Mouse (Mus musculus): ENCODE results near the gene Znrf1. TPM values are rescaled to one million over a fixed set of nuclear protein-coding genes. Genes with fewer than 3 reads are reported as not detected.

Gene Znrf1
- total RNA-seq, 1 experiment: 38.4 TPM

GRCm38 (mm10) chr8:111548201-111548600 lies 12.3 kb downstream of the Znrf1 start:
- Histone ChIP-seq H3K9ac (ENCODE audit: insufficient read depth, low read depth, low read length, poor library complexity, severe bottlenecking) (0 out of 2 replicates have a peak overlapping the region, but pooled peaks have one; percentile 18), H3K4me1 (ENCODE audit: control insufficient read depth in 2 of 2, insufficient read depth in 2 of 2, low read length in 2 of 2, poor library complexity in 1 of 2) (peaks cover 9 to 13% of the 10 kb centered on the region in 2 experiments), H3K36me3 (ENCODE audit: control insufficient read depth, insufficient read depth, low read length, poor library complexity, severe bottlenecking) (no peaks in the 10 kb centered on the region; the same call in 1 of the 2 replicates), H3K9me3 (ENCODE audit: control insufficient read depth, insufficient read depth, low read depth, low read length) (no peaks in the 10 kb centered on the region), H3K27ac (ENCODE audit: insufficient read depth, low read depth, low read length, poor library complexity, severe bottlenecking) (no peak overlapping the region; the same call in 1 of the 2 replicates), H3K4me3 (ENCODE audit: insufficient read depth in 1 of 2, low read depth in 1 of 2, low read length in 2 of 2, poor library complexity in 1 of 2, severe bottlenecking in 1 of 2) (no peak overlapping the region)
- TF ChIP-seq ZNF384 (IDR thresholded peaks at IDR 0.05; ENCODE audit: low read depth, low read length) (no peak), ZC3H11A (IDR thresholded peaks at IDR 0.05; ENCODE audit: borderline replicate concordance, low read depth, low read length) (no peak), HCFC1 (IDR thresholded peaks at IDR 0.05; ENCODE audit: borderline replicate concordance, insufficient read depth, low read length) (no peak), CHD2 (IDR thresholded peaks at IDR 0.05; ENCODE audit: low read depth, low read length) (no peak), MAFK (IDR thresholded peaks at IDR 0.05; ENCODE audit: insufficient read depth, low read depth, low read length) (no peak)
- in situ Hi-C loops (cut with MboI; ENCODE audit: low sequenced_read_pairs in 2 of 2, unreplicated experiment in 2 of 2): no loop called here
- DNase-seq (ENCODE audit: low read depth, low spot score): no peak

- TF ChIP-seq MAFK (IDR thresholded peaks at IDR 0.05; ENCODE audit: insufficient read depth, low read depth, low read length) (no peak), ZC3H11A (IDR thresholded peaks at IDR 0.05; ENCODE audit: borderline replicate concordance, low read depth, low read length) (no peak), ZNF384 (IDR thresholded peaks at IDR 0.05; ENCODE audit: low read depth, low read length) (no peak), HCFC1 (IDR thresholded peaks at IDR 0.05; ENCODE audit: borderline replicate concordance, insufficient read depth, low read length) (no peak), CHD2 (IDR thresholded peaks at IDR 0.05; ENCODE audit: low read depth, low read length) (no peak)
- Histone ChIP-seq H3K9ac (ENCODE audit: insufficient read depth, low read depth, low read length, poor library complexity, severe bottlenecking) (0 out of 2 replicates have a peak overlapping the region, but pooled peaks have one; percentile 4), H3K9me3 (ENCODE audit: control insufficient read depth, insufficient read depth, low read depth, low read length) (no peaks in the 10 kb centered on the region), H3K4me3 (ENCODE audit: insufficient read depth in 1 of 2, low read depth in 1 of 2, low read length in 2 of 2, poor library complexity in 1 of 2, severe bottlenecking in 1 of 2) (no peak overlapping the region), H3K36me3 (ENCODE audit: control insufficient read depth, insufficient read depth, low read length, poor library complexity, severe bottlenecking) (no peaks in the 10 kb centered on the region; the same call in 1 of the 2 replicates), H3K27ac (ENCODE audit: insufficient read depth, low read depth, low read length, poor library complexity, severe bottlenecking) (no peak overlapping the region; the same call in 1 of the 2 replicates), H3K4me1 (ENCODE audit: control insufficient read depth in 2 of 2, insufficient read depth in 2 of 2, low read length in 2 of 2, poor library complexity in 1 of 2) (peaks cover 10 to 14% of the 10 kb centered on the region in 2 experiments)
- DNase-seq (ENCODE audit: low read depth, low spot score): no peak
- in situ Hi-C loops (cut with MboI; ENCODE audit: low sequenced_read_pairs in 2 of 2, unreplicated experiment in 2 of 2): no loop called here
Observed at GRCm38 (mm10) chr8:111550002-111550870, 14.3 kb downstream of the Znrf1 start.

GRCm38 (mm10) chr8:111551511-111552130 lies 15.7 kb downstream of the Znrf1 start:
- no peak overlapping the region for H3K27ac ChIP-seq (ENCODE audit: insufficient read depth, low read depth, low read length, poor library complexity, severe bottlenecking)
- H3K4me3 ChIP-seq (ENCODE audit: insufficient read depth in 1 of 2, low read depth in 1 of 2, low read length in 2 of 2, poor library complexity in 1 of 2, severe bottlenecking in 1 of 2): no peak overlapping the region
- TF ChIP-seq CHD2 (IDR thresholded peaks at IDR 0.05; ENCODE audit: low read depth, low read length) (no peak), HCFC1 (IDR thresholded peaks at IDR 0.05; ENCODE audit: borderline replicate concordance, insufficient read depth, low read length) (no peak), MAFK (IDR thresholded peaks at IDR 0.05; ENCODE audit: insufficient read depth, low read depth, low read length) (no peak), ZC3H11A (IDR thresholded peaks at IDR 0.05; ENCODE audit: borderline replicate concordance, low read depth, low read length) (no peak), ZNF384 (IDR thresholded peaks at IDR 0.05; ENCODE audit: low read depth, low read length) (no peak)
- H3K9ac ChIP-seq (ENCODE audit: insufficient read depth, low read depth, low read length, poor library complexity, severe bottlenecking): no peak overlapping the region
- no peaks in the 10 kb centered on the region for H3K9me3 ChIP-seq (ENCODE audit: control insufficient read depth, insufficient read depth, low read depth, low read length)
- no peak for DNase-seq (ENCODE audit: low read depth, low spot score)
- in situ Hi-C loops (cut with MboI; ENCODE audit: low sequenced_read_pairs in 2 of 2, unreplicated experiment in 2 of 2): no loop called here
- H3K36me3 ChIP-seq (ENCODE audit: control insufficient read depth, insufficient read depth, low read length, poor library complexity, severe bottlenecking): no peaks in the 10 kb centered on the region; the same call in 1 of the 2 replicates
- H3K4me1 ChIP-seq (ENCODE audit: control insufficient read depth in 2 of 2, insufficient read depth in 2 of 2, low read length in 2 of 2, poor library complexity in 1 of 2): peaks cover 8 to 15% of the 10 kb centered on the region in 2 experiments; a peak in 3 of 4 replicates

GRCm38 (mm10) chr8:111561824-111562223 lies 25.9 kb downstream of the Znrf1 start:
- no peak overlapping the region for H3K9ac ChIP-seq (ENCODE audit: insufficient read depth, low read depth, low read length, poor library complexity, severe bottlenecking)
- H3K4me1 ChIP-seq (ENCODE audit: control insufficient read depth in 2 of 2, insufficient read depth in 2 of 2, low read length in 2 of 2, poor library complexity in 1 of 2): peaks cover 4 to 8% of the 10 kb centered on the region in 2 experiments; a peak in 2 of 4 replicates
- TF ChIP-seq ZC3H11A (IDR thresholded peaks at IDR 0.05; ENCODE audit: borderline replicate concordance, low read depth, low read length) (no peak), HCFC1 (IDR thresholded peaks at IDR 0.05; ENCODE audit: borderline replicate concordance, insufficient read depth, low read length) (no peak), ZNF384 (IDR thresholded peaks at IDR 0.05; ENCODE audit: low read depth, low read length) (no peak), MAFK (IDR thresholded peaks at IDR 0.05; ENCODE audit: insufficient read depth, low read depth, low read length) (no peak), CHD2 (IDR thresholded peaks at IDR 0.05; ENCODE audit: low read depth, low read length) (no peak)
- H3K36me3 ChIP-seq (ENCODE audit: control insufficient read depth, insufficient read depth, low read length, poor library complexity, severe bottlenecking): no peaks in the 10 kb centered on the region
- no peaks in the 10 kb centered on the region for H3K9me3 ChIP-seq (ENCODE audit: control insufficient read depth, insufficient read depth, low read depth, low read length)
- no peak overlapping the region for H3K27ac ChIP-seq (ENCODE audit: insufficient read depth, low read depth, low read length, poor library complexity, severe bottlenecking)
- H3K4me3 ChIP-seq (ENCODE audit: insufficient read depth in 1 of 2, low read depth in 1 of 2, low read length in 2 of 2, poor library complexity in 1 of 2, severe bottlenecking in 1 of 2): no peak overlapping the region
- DNase-seq (ENCODE audit: low read depth, low spot score): no peak
- in situ Hi-C loops (cut with MboI; ENCODE audit: low sequenced_read_pairs in 2 of 2, unreplicated experiment in 2 of 2): no loop called here
